Mouse (Mus musculus) thymus, postnatal 14 days (tissue): ENCODE results near the gene Gm15517.

Experiments used
- DNase-seq: peaks from one replicate; pipeline ENCODE4 v3.0.0; 2021

Gm15517 gene

GRCm38 (mm10) chr7:44310285-44310877 is 49.1 kb downstream of the Gm15517 start:
- no peak for DNase-seq

GRCm38 (mm10) chr7:44310878-44311712 is 49.8 kb downstream of the Gm15517 start:
- no peak for DNase-seq
